In genomic region chr6:52621731-52622480, GRCm38 (mm10) we compare ENCODE assay signal across 9 mouse cellular contexts. TPM values are rescaled to one million over a fixed set of nuclear protein-coding genes. Genes with fewer than 3 reads are reported as not detected.
DNase-seq lines count a peak whose midpoint lies in the region; ATAC-seq and TF ChIP-seq lines count a peak whose summit lies in the region.
"Had no signal": no experiment of that assay in that cellular context is flagged by ENCODE, and none has a peak within 500 bp of the region (broad histone marks: within the 10 kb centered on the region; RNA-seq: fewer than 3 reads in every experiment).

No protein-coding gene starts in this region.

- H3K79me2 ChIP-seq in C2C12 (ENCODE audit: control insufficient read depth, insufficient read depth): no peaks in the 10 kb centered on the region

- H3K79me3 ChIP-seq in C2C12 (ENCODE audit: low read depth): no peaks in the 10 kb centered on the region

- H3K9ac ChIP-seq in midbrain, embryonic 14.5 days (replicated peaks; ENCODE audit: low read length): no peak overlapping the region
- H3K9ac ChIP-seq: liver, embryonic 13.5 days had no signal

- no peaks in the 10 kb centered on the region for H3K27me3 ChIP-seq in C2C12 (ENCODE audit: control insufficient read depth, insufficient read depth, insufficient read length)
- no peaks in the 10 kb centered on the region for H3K27me3 ChIP-seq in midbrain, embryonic 14.5 days (ENCODE audit: control insufficient read depth, insufficient read depth, low read length)
- H3K27me3 ChIP-seq: liver, embryonic 13.5 days had no signal

- H3K4me1 ChIP-seq in midbrain, embryonic 14.5 days (ENCODE audit: control insufficient read depth, insufficient read depth, low read length): no peaks in the 10 kb centered on the region

- no peak overlapping the region for H3K4me3 ChIP-seq in C2C12 (ENCODE audit: insufficient read depth, poor library complexity, severe bottlenecking)
- H3K4me3 ChIP-seq in midbrain, embryonic 14.5 days (replicated peaks; ENCODE audit: low read depth, low read length): no peak overlapping the region
- H3K4me3 ChIP-seq: erythroblast, embryonic 14.5 days; liver, embryonic 13.5 days had no signal

- WGBS in midbrain, embryonic 14.5 days: 84% methylated on average over 11 of the region's 11 CpGs

- TF ChIP-seq CTCF in C2C12 (IDR thresholded peaks at IDR 0.05; ENCODE audit: control insufficient read depth, insufficient read depth, insufficient read length): no peak

- H3ac ChIP-seq in C2C12 (ENCODE audit: control insufficient read depth, insufficient read length, low read depth): peak overlapping the region; percentile 23

- H3K4me2 ChIP-seq in midbrain, embryonic 14.5 days (ENCODE audit: low read length): no peak overlapping the region
- H3K4me2 ChIP-seq: liver, embryonic 13.5 days had no signal

- H3K27ac ChIP-seq in midbrain, embryonic 14.5 days (replicated peaks; ENCODE audit: low read depth, low read length): no peak overlapping the region
- H3K27ac ChIP-seq: liver, embryonic 13.5 days had no signal

- H3K9me3 ChIP-seq in midbrain, embryonic 14.5 days (ENCODE audit: control insufficient read depth, low read length): no peaks in the 10 kb centered on the region
- H3K9me3 ChIP-seq: liver, embryonic 13.5 days had no signal

- DNase-seq in 3T3-L1 (ENCODE audit: low read depth, low spot score): peak; percentile 92
- DNase-seq in heart, postnatal 4 days: peak; percentile 26
- peak; percentile 69 for DNase-seq in lung, postnatal 10 days
- DNase-seq in left cerebral cortex, adult 9 months (ENCODE audit: low spot score in 2 of 2): no peak
- DNase-seq in ovary, postnatal 14 days (ENCODE audit: low spot score): no peak
- no peak for DNase-seq in midbrain, embryonic 14.5 days
- DNase-seq: liver, embryonic 13.5 days had no signal

- no peaks in the 10 kb centered on the region for H3K36me3 ChIP-seq in C2C12 (ENCODE audit: control insufficient read depth, insufficient read depth)
- H3K36me3 ChIP-seq in midbrain, embryonic 14.5 days (ENCODE audit: control insufficient read depth, insufficient read depth, low read length): peaks cover 19% of the 10 kb centered on the region; the same call in 1 of the 2 replicates

- no peak for ATAC-seq in midbrain, embryonic 14.5 days (ENCODE audit: low FRiP score, low TSS enrichment)

TF ChIP-seq in C2C12, 6 proteins besides CTCF, POLR2A, EP300 and RAD21:
- no peak for TF ChIP-seq CEBPB (IDR thresholded peaks at IDR 0.05; ENCODE audit: low read depth)
- peak; percentile 16 for TF ChIP-seq MYOD1 (IDR thresholded peaks at IDR 0.05; ENCODE audit: control insufficient read depth, insufficient read length, low read depth)
- no peak for TF ChIP-seq FOSL1 (IDR thresholded peaks at IDR 0.05; ENCODE audit: insufficient read depth, low read length, poor library complexity, severe bottlenecking)
- TF ChIP-seq MYOG (IDR thresholded peaks at IDR 0.05; ENCODE audit: control insufficient read depth, extremely low read depth, insufficient read length): no peak
- TF ChIP-seq USF1 (IDR thresholded peaks at IDR 0.05; ENCODE audit: low read depth): peak; percentile 48

RNA-seq across cellular contexts. Expression of gene Hibadh, which starts 18.3 kb away (rescaled TPM):
- polyA plus RNA-seq in C2C12 (2012; fragmentation: generic; extraction: Trizol): 26.6 TPM
- 100 to 1,000 TPM; 126 to 131 TPM for total RNA-seq in heart, postnatal 4 days (2021)
- 40.8 and 51.9 TPM in 2 replicates for polyA plus RNA-seq in midbrain, embryonic 14.5 days (2014; fragmentation: Nextera tagmentation; extraction: Ambion mirVana)

Comparison
In these comparisons a context has a peak if more than half of its experiments do, and no peak if none do; other contexts are left out.
1. DNase-seq: peak in 3T3-L1 (single experiment), heart, postnatal 4 days (single experiment) and lung, postnatal 10 days (single experiment); none in left cerebral cortex, adult 9 months (0 of 2), ovary, postnatal 14 days (single experiment) and midbrain, embryonic 14.5 days (single experiment).